Mouse (Mus musculus) ES-Bruce4 (cell line): ENCODE results near the gene Pfkl. TPM values are rescaled to one million over a fixed set of nuclear protein-coding genes. Genes with fewer than 3 reads are reported as not detected.

Experiments used
- H3K27ac ChIP-seq: 2 replicates; pipeline ENCODE4 v1.5.1; 2012; ENCODE audit warnings: low read length, inconsistent platforms; ENCODE audit not compliant: insufficient read depth
- H3K27me3 ChIP-seq: 2 replicates; pipeline ENCODE4 v1.6.1; 2012; ENCODE audit warnings: mild to moderate bottlenecking, low read length, inconsistent platforms; ENCODE audit not compliant: control insufficient read depth, poor library complexity, insufficient read depth, severe bottlenecking
- H3K36me3 ChIP-seq: 2 replicates; pipeline ENCODE4 v1.6.1; 2012; ENCODE audit warnings: inconsistent platforms, mild to moderate bottlenecking, low read length, moderate library complexity; ENCODE audit not compliant: control insufficient read depth, poor library complexity, insufficient read depth, severe bottlenecking
- H3K4me1 ChIP-seq: one replicate; pipeline ENCODE4 v1.8.1; 2011; ENCODE audit warnings: low read length; ENCODE audit not compliant: control insufficient read depth, insufficient read depth
- H3K4me3 ChIP-seq: 2 replicates; pipeline ENCODE4 v1.5.1; 2011; ENCODE audit warnings: low read depth, mild to moderate bottlenecking, low read length
- H3K9ac ChIP-seq: 2 replicates; pipeline ENCODE4 v1.6.1; 2012; ENCODE audit warnings: low read depth, mild to moderate bottlenecking, inconsistent platforms; ENCODE audit not compliant: poor library complexity, severe bottlenecking
- H3K9me3 ChIP-seq: replicated peaks from 2 replicates; pipeline ENCODE4 v1.6.1; 2012; ENCODE audit warnings: mild to moderate bottlenecking, low read length, inconsistent platforms; ENCODE audit not compliant: control insufficient read depth, poor library complexity, insufficient read depth, severe bottlenecking
- CTCF ChIP-seq: IDR thresholded peaks from one replicate; pipeline ENCODE4 v1.8.1; 2011; ENCODE audit warnings: low read depth, low read length
- EP300 ChIP-seq: IDR thresholded peaks from 2 replicates; pipeline ENCODE4 v1.6.1; 2011; ENCODE audit warnings: low read depth, low read length; ENCODE audit not compliant: insufficient read depth
- POLR2A ChIP-seq: IDR thresholded peaks from one replicate; pipeline ENCODE4 v1.8.1; 2011; ENCODE audit warnings: low read length; ENCODE audit not compliant: insufficient read depth
- polyA plus RNA-seq: library from polyadenylated mRNA; stranded (reverse); fragments of >200 nt; gene quantifications from 2 replicates; pipeline ENCODE4 v1.2.4, GENCODE M21; 2011; ENCODE audit warnings: low read depth; ENCODE audit not compliant: missing spikeins, insufficient read depth, insufficient read length

The Pfkl gene
- polyA plus RNA-seq, 1 experiment = 100 TPM

- no peak overlapping the region for H3K27ac ChIP-seq
- no peak overlapping the region for H3K4me3 ChIP-seq
- H3K36me3 ChIP-seq = 0 out of 2 replicates have a peak, but pooled peaks cover 5% of the 10 kb centered on the region
- H3K9me3 ChIP-seq = no peaks in the 10 kb centered on the region
- H3K4me1 ChIP-seq = peaks cover 6% of the 10 kb centered on the region
- H3K9ac ChIP-seq = no peak overlapping the region
- TF ChIP-seq EP300 (no peak), POLR2A (no peak), CTCF (no peak)
- H3K27me3 ChIP-seq = no peaks in the 10 kb centered on the region
Observed at GRCm38 (mm10) chr10:78046388-78046787, 36.5 kb upstream of the Pfkl start.

- Histone ChIP-seq H3K4me1 (peaks cover 6% of the 10 kb centered on the region), H3K27me3 (no peaks in the 10 kb centered on the region), H3K27ac (no peak overlapping the region), H3K9me3 (no peaks in the 10 kb centered on the region), H3K4me3 (no peak overlapping the region), H3K36me3 (no peaks in the 10 kb centered on the region), H3K9ac (no peak overlapping the region)
- TF ChIP-seq EP300 (no peak), CTCF (no peak), POLR2A (no peak)
Observed at GRCm38 (mm10) chr10:78044531-78044930, 34.6 kb upstream of the Pfkl start.

- Histone ChIP-seq H3K27me3 (no peaks in the 10 kb centered on the region), H3K4me1 (peaks cover 6% of the 10 kb centered on the region), H3K9me3 (no peaks in the 10 kb centered on the region), H3K36me3 (no peaks in the 10 kb centered on the region), H3K27ac (peak within 1 kb of the TSS; percentile 62), H3K4me3 (peak within 1 kb of the TSS; percentile 46), H3K9ac (peak within 1 kb of the TSS; percentile 30)
- peak; percentile 69; the same call in 1 of the 2 replicates for TF ChIP-seq EP300
- no peak for TF ChIP-seq POLR2A
- TF ChIP-seq CTCF = peak; percentile 81
Observed at GRCm38 (mm10) chr10:78043406-78043836, 33.5 kb upstream of the Pfkl start, which contains the start of gene Aire. TSS of gene Aire (minus strand) at chr10:78043610.

DNA sequence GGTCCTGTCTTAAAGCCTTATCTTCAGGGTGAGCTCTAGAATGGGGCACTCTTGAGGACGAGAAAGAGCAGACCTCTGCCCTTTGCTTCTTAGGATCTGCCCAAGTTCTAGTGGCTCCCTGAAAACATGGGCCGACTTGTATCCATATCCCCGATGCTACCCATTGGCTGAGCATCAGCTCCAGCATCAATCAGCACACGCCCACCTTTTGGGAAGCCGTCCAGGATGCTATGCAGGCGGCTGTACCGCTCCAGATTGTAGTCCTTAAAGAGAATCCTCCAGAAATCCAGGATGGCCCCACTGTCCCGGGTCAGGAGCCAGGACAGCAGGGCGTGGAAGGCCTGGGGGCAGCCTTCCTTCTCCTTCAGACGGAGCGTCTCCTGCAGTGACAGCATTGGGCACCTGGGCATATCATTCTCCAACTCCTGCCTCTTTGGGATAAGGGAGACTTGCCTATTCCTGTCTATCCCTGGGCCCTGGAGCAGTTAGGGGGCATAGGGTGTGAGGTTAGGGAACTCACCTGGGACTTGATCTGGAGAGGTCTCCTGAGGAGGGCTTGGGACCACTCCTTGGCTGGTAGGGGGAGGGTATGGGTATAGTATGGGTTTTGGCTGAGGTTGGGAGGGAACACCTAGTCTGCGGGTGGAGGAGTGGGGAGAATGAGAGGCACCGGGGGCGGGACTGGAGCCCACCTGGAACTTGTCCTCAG lies 33.0 kb upstream of the Pfkl start:
- H3K9ac ChIP-seq = no peak overlapping the region
- H3K27ac ChIP-seq = no peak overlapping the region
- H3K4me1 ChIP-seq = peaks cover 6% of the 10 kb centered on the region
- H3K4me3 ChIP-seq = peak overlapping the region; percentile 46
- H3K27me3 ChIP-seq = no peaks in the 10 kb centered on the region
- TF ChIP-seq CTCF (no peak), EP300 (no peak), POLR2A (no peak)
- no peaks in the 10 kb centered on the region for H3K9me3 ChIP-seq
- no peaks in the 10 kb centered on the region for H3K36me3 ChIP-seq

- Histone ChIP-seq H3K36me3 (no peaks in the 10 kb centered on the region), H3K9ac (no peak overlapping the region), H3K9me3 (no peaks in the 10 kb centered on the region), H3K4me3 (peak overlapping the region; percentile 46; the same call in 1 of the 2 replicates), H3K27me3 (no peaks in the 10 kb centered on the region), H3K27ac (no peak overlapping the region), H3K4me1 (peaks cover 6% of the 10 kb centered on the region)
- TF ChIP-seq CTCF (no peak), POLR2A (no peak), EP300 (no peak)
Observed at GRCm38 (mm10) chr10:78042096-78042495, 32.2 kb upstream of the Pfkl start.

GRCm38 (mm10) chr10:78041647-78042046 lies 31.8 kb upstream of the Pfkl start, which contains the start of gene Dnmt3l:
TSS of gene Dnmt3l (plus strand) at chr10:78041947.
- Histone ChIP-seq H3K4me1 (peaks cover 6% of the 10 kb centered on the region), H3K36me3 (no peaks in the 10 kb centered on the region), H3K9ac (no peak within 1 kb of the TSS), H3K9me3 (no peaks in the 10 kb centered on the region), H3K27ac (no peak within 1 kb of the TSS), H3K4me3 (peak within 1 kb of the TSS; percentile 46), H3K27me3 (no peaks in the 10 kb centered on the region)
- TF ChIP-seq CTCF (no peak), EP300 (no peak)
